In the genomic region with DNA sequence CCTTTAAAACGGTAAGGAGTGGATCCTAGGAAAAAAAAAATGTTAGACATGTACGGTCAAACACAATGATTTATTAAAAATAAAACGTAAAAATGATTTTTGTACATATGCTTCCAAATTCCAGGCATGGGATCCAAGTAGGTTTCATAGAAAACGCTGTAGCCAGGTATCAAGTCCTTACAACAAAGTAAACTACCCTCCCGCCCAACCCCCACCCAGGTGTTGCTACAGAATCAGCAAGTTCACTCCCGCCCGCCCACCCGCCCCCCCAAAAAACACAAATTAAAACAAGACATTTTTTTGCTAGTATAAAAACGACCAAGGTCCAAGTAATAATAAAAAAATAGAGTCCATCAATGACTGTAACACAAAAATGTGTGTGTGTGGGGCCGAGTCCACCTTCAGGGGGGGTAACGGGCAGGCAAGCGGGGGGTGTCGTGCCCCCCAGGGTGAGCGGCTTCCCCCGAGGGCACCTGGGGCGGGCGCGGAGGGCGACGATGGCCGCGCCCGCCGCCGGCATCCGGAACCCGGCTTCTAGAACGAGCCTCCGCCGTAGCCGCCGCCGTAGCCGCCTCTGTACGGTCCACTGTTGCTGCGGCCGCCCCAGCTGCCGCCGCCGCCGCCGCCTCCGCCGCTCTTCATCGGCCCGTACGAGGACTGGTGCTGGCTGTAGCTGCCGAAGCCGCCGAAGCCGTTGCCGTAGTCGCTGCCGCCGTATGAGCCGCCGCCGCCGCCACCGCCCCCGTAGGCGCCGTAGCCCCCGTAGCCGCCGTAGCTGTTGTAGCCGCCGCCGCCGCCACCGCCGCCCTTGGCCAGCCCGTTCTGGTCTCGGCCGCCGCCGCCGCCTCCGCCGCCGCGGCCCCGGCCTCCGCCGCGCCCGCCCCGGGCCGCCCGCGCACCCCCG, we compare ENCODE assay signal across 8 mouse cellular contexts. TPM values are rescaled to one million over a fixed set of nuclear protein-coding genes. Genes with fewer than 3 reads are reported as not detected.
DNase-seq lines count a peak whose midpoint lies in the region; ATAC-seq and TF ChIP-seq lines count a peak whose summit lies in the region.

No protein-coding gene starts in this region.

- H3K4me3 ChIP-seq in heart, postnatal 0 days (ENCODE audit: low read depth, low read length): peak overlapping the region; percentile 94
- peak overlapping the region; percentile 86 to 98 (median 91) for H3K4me3 ChIP-seq in CH12.LX (replicated peaks in 1 of 3; ENCODE audit: low read depth in 2 of 3, low read length in 2 of 3, poor library complexity in 1 of 3)
- H3K4me3 ChIP-seq in bone marrow macrophage, adult 2 months (ENCODE audit: insufficient read depth, low read length): peak overlapping the region; percentile 77
- H3K4me3 ChIP-seq in midbrain, postnatal 0 days (ENCODE audit: low read depth, low read length): peak overlapping the region; percentile 92

- no peak for DNase-seq in heart, postnatal 0 days (ENCODE audit: low spot score)
- no peak for DNase-seq in heart, adult 18-20 months
- DNase-seq in CH12.LX (ENCODE audit: extremely low read depth): no peak
- DNase-seq in midbrain, postnatal 0 days (ENCODE audit: low spot score): no peak
- DNase-seq in gastrocnemius, adult 8-10 months (ENCODE audit: low spot score in 2 of 2): no peak
- no peak for DNase-seq in left cerebral cortex, adult 11 months (ENCODE audit: low spot score)

- in situ Hi-C loops in CH12.LX (cut with MboI; ENCODE audit: low pct_ligation_motif_present, low pct_unique_long_range_greater_than_20kb, low sequenced_read_pairs): no loop called here

- dilution Hi-C loops in CH12.LX (cut with MboI; ENCODE audit: extremely low pct_ligation_motif_present, extremely low pct_unique_long_range_greater_than_20kb, low sequenced_read_pairs): no loop called here

- no peaks in the 10 kb centered on the region for H3K9me3 ChIP-seq in heart, postnatal 0 days (replicated peaks; ENCODE audit: control insufficient read depth, low read length)
- H3K9me3 ChIP-seq in CH12.LX (replicated peaks; ENCODE audit: low read length): no peaks in the 10 kb centered on the region
- no peaks in the 10 kb centered on the region for H3K9me3 ChIP-seq in midbrain, postnatal 0 days (ENCODE audit: low read length)

- no peak for ATAC-seq in heart, postnatal 0 days (ENCODE audit: insufficient read depth, low read depth)
- peak; percentile 2 for ATAC-seq in inflammation-experienced regulatory T-cells, adult 6 months
- no peak for ATAC-seq in midbrain, postnatal 0 days (ENCODE audit: low FRiP score)

- peaks cover 22% of the 10 kb centered on the region for H3K79me2 ChIP-seq in CH12.LX (replicated peaks; ENCODE audit: control insufficient read depth, extremely low read depth, insufficient read depth, poor library complexity, severe bottlenecking)

- TF ChIP-seq RAD21 in CH12.LX (IDR thresholded peaks at IDR 0.05; ENCODE audit: low read depth, low read length): no peak

- H3K4me2 ChIP-seq in heart, postnatal 0 days (ENCODE audit: low read depth, low read length): peak overlapping the region; percentile 86
- peak overlapping the region; percentile 58; the same call in 1 of the 2 replicates for H3K4me2 ChIP-seq in CH12.LX (ENCODE audit: insufficient read depth, low read depth, poor library complexity, severe bottlenecking)
- peak overlapping the region; percentile 87 for H3K4me2 ChIP-seq in midbrain, postnatal 0 days (ENCODE audit: low read depth, low read length, poor library complexity, severe bottlenecking)

- H3K27me3 ChIP-seq in heart, postnatal 0 days (ENCODE audit: control insufficient read depth, insufficient read depth, low read length): no peaks in the 10 kb centered on the region
- H3K27me3 ChIP-seq in CH12.LX (replicated peaks): no peaks in the 10 kb centered on the region
- no peaks in the 10 kb centered on the region for H3K27me3 ChIP-seq in midbrain, postnatal 0 days (ENCODE audit: insufficient read depth, low read length)

- TF ChIP-seq POLR2A in CH12.LX (IDR thresholded peaks at IDR 0.05; ENCODE audit: low read depth, low read length): no peak
- TF ChIP-seq POLR2A in bone marrow macrophage, adult 2 months (IDR thresholded peaks at IDR 0.05; ENCODE audit: borderline replicate concordance, low read depth, low read length): no peak

- WGBS in heart, postnatal 0 days: 2% methylated on average over 71 of the region's 92 CpGs
- WGBS in midbrain, postnatal 0 days: under 1% methylated on average over 52 of the region's 92 CpGs

- peak overlapping the region; percentile 97 for H3K9ac ChIP-seq in heart, postnatal 0 days (replicated peaks; ENCODE audit: low read depth, low read length)
- H3K9ac ChIP-seq in CH12.LX (ENCODE audit: insufficient read depth, low read depth): peak overlapping the region; percentile 92
- peak overlapping the region; percentile 100 for H3K9ac ChIP-seq in midbrain, postnatal 0 days (replicated peaks; ENCODE audit: low read length, poor library complexity, severe bottlenecking)

- peak overlapping the region; percentile 98 for H3K27ac ChIP-seq in heart, postnatal 0 days (ENCODE audit: low read depth)
- peak overlapping the region; percentile 89 for H3K27ac ChIP-seq in CH12.LX (ENCODE audit: insufficient read depth, low read depth)
- peak overlapping the region; percentile 67 for H3K27ac ChIP-seq in bone marrow macrophage, adult 2 months (ENCODE audit: insufficient read depth, low read depth, low read length)
- peak overlapping the region; percentile 100 for H3K27ac ChIP-seq in midbrain, postnatal 0 days (ENCODE audit: low read depth, low read length)

- no peak for TF ChIP-seq CTCF in heart, postnatal 0 days (IDR thresholded peaks at IDR 0.05; ENCODE audit: low read depth)
- TF ChIP-seq CTCF in CH12.LX (conservative IDR thresholded peaks at IDR 0.05 in 1 of 2, IDR thresholded peaks at IDR 0.05 in 1 of 2; ENCODE audit: low read depth in 2 of 2, low read length in 2 of 2): no peak
- no peak for TF ChIP-seq CTCF in bone marrow macrophage, adult 2 months (IDR thresholded peaks at IDR 0.05; ENCODE audit: low read depth, low read length)
- TF ChIP-seq CTCF in midbrain, postnatal 0 days (IDR thresholded peaks at IDR 0.05): no peak

- TF ChIP-seq EP300 in heart, postnatal 0 days (IDR thresholded peaks at IDR 0.05; ENCODE audit: low read depth): no peak
- TF ChIP-seq EP300 in CH12.LX (IDR thresholded peaks at IDR 0.05; ENCODE audit: low read length): no peak

- peaks cover 6% of the 10 kb centered on the region; the same call in 1 of the 2 replicates for H3K36me3 ChIP-seq in heart, postnatal 0 days (replicated peaks; ENCODE audit: control insufficient read depth, insufficient read depth, low read length)
- H3K36me3 ChIP-seq in CH12.LX (replicated peaks in 1 of 2; ENCODE audit: control insufficient read depth in 1 of 2, insufficient read depth in 1 of 2, low read length in 1 of 2): peaks cover 0 to 9% of the 10 kb centered on the region in 2 experiments
- H3K36me3 ChIP-seq in midbrain, postnatal 0 days (ENCODE audit: insufficient read depth, low read length): no peaks in the 10 kb centered on the region

- peaks cover 31% of the 10 kb centered on the region for H3K4me1 ChIP-seq in heart, postnatal 0 days (ENCODE audit: control insufficient read depth, insufficient read depth)
- H3K4me1 ChIP-seq in CH12.LX (ENCODE audit: control insufficient read depth in 1 of 2, insufficient read depth in 2 of 2): peaks cover 0 to 25% of the 10 kb centered on the region in 2 experiments; a peak in 3 of 4 replicates
- H3K4me1 ChIP-seq in bone marrow macrophage, adult 2 months (ENCODE audit: control insufficient read depth, insufficient read depth, low read length): peaks cover 20% of the 10 kb centered on the region
- H3K4me1 ChIP-seq in midbrain, postnatal 0 days (ENCODE audit: insufficient read depth, low read length): peaks cover 3% of the 10 kb centered on the region; the same call in 1 of the 2 replicates

RNA-seq across cellular contexts. Expression of gene Hnrnpa0, which starts 1.2 kb away (rescaled TPM):
- 99.7 and 100.0 TPM in 2 replicates for total RNA-seq in heart, postnatal 0 days (2014; rRNA removed; ENCODE audit: low replicate concordance)
- polyA plus RNA-seq in heart, postnatal 0 days (2015; fragmentation: Nextera tagmentation; extraction: Ambion mirVana): 22.6 and 23.2 TPM in 2 replicates
- total RNA-seq in heart, adult 18-20 months (2021): 10 to 100 TPM; 69.3 to 72.8 TPM
- total RNA-seq in CH12.LX (2012; rRNA removed): 104 and 121 TPM in 2 replicates
- total RNA-seq in CH12.LX (2014; rRNA removed): 124 and 126 TPM in 2 replicates
- polyA plus RNA-seq in CH12.LX (2012; ENCODE audit: insufficient read length, low read depth): 125 and 139 TPM in 2 replicates
- 76.2 and 80.8 TPM in 2 replicates for polyA plus RNA-seq in bone marrow macrophage, adult 2 months (2012; ENCODE audit: insufficient read depth, insufficient read length, missing spikeins)
- polyA plus RNA-seq in inflammation-experienced regulatory T-cells, adult 6 months (2017; shearing (Covaris generic)): 10 to 100 TPM; 20.9 to 25.6 (median 24.0) TPM
- 183 and 185 TPM in 2 replicates for total RNA-seq in midbrain, postnatal 0 days (2014; rRNA removed)
- polyA plus RNA-seq in midbrain, postnatal 0 days (2015; fragmentation: Nextera tagmentation; extraction: Ambion mirVana): 51.4 and 62.5 TPM in 2 replicates
- 10 to 100 TPM; 27.2 to 39.3 (median 33.8) TPM for total RNA-seq in gastrocnemius, adult 8-10 months (2022)

RNA-seq across cellular contexts. Expression of gene Klhl3, which starts 13.7 kb away (rescaled TPM):
- 5.6 and 6.1 TPM in 2 replicates for total RNA-seq in heart, postnatal 0 days (2014; rRNA removed; ENCODE audit: low replicate concordance)
- polyA plus RNA-seq in heart, postnatal 0 days (2015; fragmentation: Nextera tagmentation; extraction: Ambion mirVana): 7.4 and 8.3 TPM in 2 replicates
- 1 to 10 TPM; 2.7 to 3.5 TPM for total RNA-seq in heart, adult 18-20 months (2021)
- not detected in 2 replicates for total RNA-seq in CH12.LX (2012; rRNA removed)
- not detected in 2 replicates for total RNA-seq in CH12.LX (2014; rRNA removed)
- not detected in 2 replicates for polyA plus RNA-seq in CH12.LX (2012; ENCODE audit: insufficient read length, low read depth)
- polyA plus RNA-seq in bone marrow macrophage, adult 2 months (2012; ENCODE audit: insufficient read depth, insufficient read length, missing spikeins): 0.44 and 0.79 TPM in 2 replicates
- 10 to 100 TPM in 2 of 3 experiments, 1 to 10 TPM in 1; 4.3 to 14.9 (median 14.6) TPM for polyA plus RNA-seq in inflammation-experienced regulatory T-cells, adult 6 months (2017; shearing (Covaris generic))
- 11.0 and 13.4 TPM in 2 replicates for total RNA-seq in midbrain, postnatal 0 days (2014; rRNA removed)
- polyA plus RNA-seq in midbrain, postnatal 0 days (2015; fragmentation: Nextera tagmentation; extraction: Ambion mirVana): 9.8 and 11.2 TPM in 2 replicates
- total RNA-seq in gastrocnemius, adult 8-10 months (2022): under 1 TPM; 0.22 to 0.46 (median 0.31) TPM

RNA-seq across cellular contexts. Expression of gene Idnk, which starts 30.3 kb away (rescaled TPM):
- 17.4 and 23.2 TPM in 2 replicates for total RNA-seq in heart, postnatal 0 days (2014; rRNA removed; ENCODE audit: low replicate concordance)
- polyA plus RNA-seq in heart, postnatal 0 days (2015; fragmentation: Nextera tagmentation; extraction: Ambion mirVana): 33.3 and 36.3 TPM in 2 replicates
- total RNA-seq in heart, adult 18-20 months (2021): 10 to 100 TPM; 23.9 to 26.6 TPM
- total RNA-seq in CH12.LX (2012; rRNA removed) (31.7 and 32.0 TPM in 2 replicates), CH12.LX (2014; rRNA removed) (24.2 and 25.5 TPM in 2 replicates)
- 45.0 and 47.1 TPM in 2 replicates for polyA plus RNA-seq in CH12.LX (2012; ENCODE audit: insufficient read length, low read depth)
- 45.7 and 49.4 TPM in 2 replicates for polyA plus RNA-seq in bone marrow macrophage, adult 2 months (2012; ENCODE audit: insufficient read depth, insufficient read length, missing spikeins)
- polyA plus RNA-seq in inflammation-experienced regulatory T-cells, adult 6 months (2017; shearing (Covaris generic)): 100 to 1,000 TPM; 204 to 343 (median 284) TPM
- 18.4 and 23.3 TPM in 2 replicates for total RNA-seq in midbrain, postnatal 0 days (2014; rRNA removed)
- 54.3 and 54.6 TPM in 2 replicates for polyA plus RNA-seq in midbrain, postnatal 0 days (2015; fragmentation: Nextera tagmentation; extraction: Ambion mirVana)
- 1 to 10 TPM; 7.7 to 9.3 (median 8.3) TPM for total RNA-seq in gastrocnemius, adult 8-10 months (2022)
